In the genomic region with DNA sequence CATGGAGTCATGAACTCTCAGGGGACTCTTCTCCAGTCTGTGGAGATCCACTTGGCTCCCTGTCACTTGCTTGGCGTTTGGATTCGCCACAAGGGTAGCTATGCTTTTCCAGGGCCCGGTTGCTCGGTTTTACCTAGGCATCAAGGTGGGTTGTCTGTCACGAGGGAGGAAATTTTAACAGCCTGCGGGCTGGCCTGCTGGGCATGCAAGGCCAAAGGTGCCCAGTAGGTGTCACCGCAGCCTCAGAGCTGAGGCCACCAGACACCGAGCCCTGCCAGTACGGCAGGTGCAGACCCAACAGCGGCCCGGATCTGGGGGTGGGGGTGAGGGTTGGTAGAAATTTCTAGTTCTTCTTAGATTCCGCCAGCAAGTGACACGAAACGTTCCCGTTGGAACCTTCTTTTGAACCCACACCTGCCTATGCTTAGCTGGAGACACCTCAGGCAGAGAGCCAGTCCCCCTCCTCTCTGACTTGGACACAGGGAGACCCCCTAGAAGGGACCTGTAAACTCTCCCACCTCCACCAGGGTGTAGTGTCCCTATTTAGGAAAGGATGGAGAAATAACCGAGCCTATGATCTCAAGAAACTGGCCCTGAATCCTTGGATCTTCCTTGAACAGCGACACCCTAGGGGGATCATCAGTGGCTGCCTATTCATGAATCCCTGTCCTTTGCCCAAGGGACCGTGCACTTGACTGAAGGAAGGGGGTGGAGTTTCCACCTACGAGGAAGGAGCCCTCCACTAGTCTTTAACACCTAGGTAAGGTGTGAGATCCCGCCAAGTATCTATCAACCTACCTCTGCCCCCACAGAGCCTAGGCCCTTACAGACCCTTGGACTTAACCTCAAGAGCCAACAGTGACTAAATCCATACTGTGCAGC, we compare ENCODE assay signal across 8 mouse cellular contexts. TPM values are rescaled to one million over a fixed set of nuclear protein-coding genes. Genes with fewer than 3 reads are reported as not detected.
DNase-seq lines count a peak whose midpoint lies in the region; ATAC-seq and TF ChIP-seq lines count a peak whose summit lies in the region.

No protein-coding gene starts in this region.

- H3K9me3 ChIP-seq in midbrain, postnatal 0 days (ENCODE audit: low read length) = no peaks in the 10 kb centered on the region

- peak overlapping the region; percentile 37 for H3K4me2 ChIP-seq in midbrain, postnatal 0 days (ENCODE audit: low read depth, low read length, poor library complexity, severe bottlenecking)

- no peaks in the 10 kb centered on the region for H3K36me3 ChIP-seq in liver, adult 2 months (ENCODE audit: control insufficient read depth, insufficient read depth, low read length)
- no peaks in the 10 kb centered on the region for H3K36me3 ChIP-seq in midbrain, postnatal 0 days (ENCODE audit: insufficient read depth, low read length)

- TF ChIP-seq CTCF in liver, adult 2 months (IDR thresholded peaks at IDR 0.05; ENCODE audit: low read depth, low read length) = peak; percentile 97
- TF ChIP-seq CTCF in midbrain, postnatal 0 days (IDR thresholded peaks at IDR 0.05) = peak; percentile 84

- peak overlapping the region; percentile 68 for H3K4me3 ChIP-seq in liver, adult 2 months (ENCODE audit: insufficient read depth, low read depth, low read length)
- peak overlapping the region; percentile 27; the same call in 1 of the 2 replicates for H3K4me3 ChIP-seq in midbrain, postnatal 0 days (ENCODE audit: low read depth, low read length)

- WGBS in liver, adult 2 months = 2% methylated on average over 20 of the region's 20 CpGs
- WGBS in midbrain, postnatal 0 days = 5% methylated on average over 20 of the region's 20 CpGs

- ATAC-seq in midbrain, postnatal 0 days (ENCODE audit: low FRiP score) = peak; percentile 53; the same call in 1 of the 2 replicates

- H3K4me1 ChIP-seq in liver, adult 2 months (ENCODE audit: control insufficient read depth, insufficient read depth, low read length) = peaks cover 12% of the 10 kb centered on the region
- peaks cover 19% of the 10 kb centered on the region; the same call in 1 of the 2 replicates for H3K4me1 ChIP-seq in midbrain, postnatal 0 days (ENCODE audit: insufficient read depth, low read length)

- H3K27me3 ChIP-seq in liver, adult 2 months (ENCODE audit: control insufficient read depth, insufficient read depth, low read length) = peaks cover 2% of the 10 kb centered on the region; the same call in 1 of the 2 replicates
- peaks cover 74% of the 10 kb centered on the region for H3K27me3 ChIP-seq in midbrain, postnatal 0 days (ENCODE audit: insufficient read depth, low read length)

- H3K9ac ChIP-seq in liver, adult 2 months (ENCODE audit: low read depth, low read length) = peak overlapping the region; percentile 80
- no peak overlapping the region for H3K9ac ChIP-seq in midbrain, postnatal 0 days (replicated peaks; ENCODE audit: low read length, poor library complexity, severe bottlenecking)

- H3K79me2 ChIP-seq in liver, adult 2 months (ENCODE audit: control insufficient read depth, insufficient read depth, low read length) = no peaks in the 10 kb centered on the region

- H3K27ac ChIP-seq in liver, adult 2 months (replicated peaks; ENCODE audit: insufficient read depth, low read depth, low read length) = peak overlapping the region; percentile 79
- no peak overlapping the region for H3K27ac ChIP-seq in midbrain, postnatal 0 days (ENCODE audit: low read depth, low read length)

- DNase-seq in 3T3-L1 (ENCODE audit: low read depth, low spot score) (peak; percentile 48), adipocyte (ENCODE audit: low spot score) (peak; percentile 46)
- DNase-seq in embryo, embryonic 11 days = peak; percentile 74
- peak; percentile 32 to 57 for DNase-seq in heart, adult 9 months (ENCODE audit: low spot score in 2 of 2)
- peak; percentile 61 to 83 for DNase-seq in kidney, adult 8-10 months
- DNase-seq in liver, adult 2 months (ENCODE audit: extremely low read depth, low read depth, low spot score) = peak; percentile 41
- DNase-seq in midbrain, postnatal 0 days (ENCODE audit: low spot score) = peak; percentile 57
- DNase-seq in thymus, postnatal 0 days (ENCODE audit: low spot score) = peak; percentile 43

- no peak for TF ChIP-seq POLR2A in liver, adult 2 months (IDR thresholded peaks at IDR 0.05; ENCODE audit: extremely low read depth, insufficient read depth, low read length)

RNA-seq across cellular contexts. Expression of gene Ihh, which starts 2.4 kb away (rescaled TPM):
- 0.55 and 0.87 TPM in 2 replicates for total RNA-seq in liver, adult 2 months (2014; rRNA removed)
- 1.4 and 3.5 TPM in 2 replicates for polyA plus RNA-seq in liver, adult 2 months (2012; rRNA removed)
- total RNA-seq in midbrain, postnatal 0 days (2014; rRNA removed) = 0.16 and 1.2 TPM in 2 replicates
- polyA plus RNA-seq in midbrain, postnatal 0 days (2015; fragmentation: Nextera tagmentation; extraction: Ambion mirVana) = 0.21 TPM in 2 replicates
- 0.21 and 0.22 TPM in 2 replicates for polyA plus RNA-seq in thymus, postnatal 0 days (2015; fragmentation: Nextera tagmentation; extraction: Ambion mirVana)

RNA-seq across cellular contexts. Expression of gene Cfap65, which starts 13.6 kb away (rescaled TPM):
- not detected in 2 replicates for total RNA-seq in liver, adult 2 months (2014; rRNA removed)
- not detected in 2 replicates for polyA plus RNA-seq in liver, adult 2 months (2012; rRNA removed)
- 4.0 and 4.1 TPM in 2 replicates for total RNA-seq in midbrain, postnatal 0 days (2014; rRNA removed)
- 0.94 and 1.5 TPM in 2 replicates for polyA plus RNA-seq in midbrain, postnatal 0 days (2015; fragmentation: Nextera tagmentation; extraction: Ambion mirVana)
- 0.04 and 0.08 TPM in 2 replicates for polyA plus RNA-seq in thymus, postnatal 0 days (2015; fragmentation: Nextera tagmentation; extraction: Ambion mirVana)

RNA-seq across cellular contexts. Expression of gene Cryba2, which starts 56.1 kb away (rescaled TPM):
- total RNA-seq in liver, adult 2 months (2014; rRNA removed) = not detected in 2 replicates
- polyA plus RNA-seq in liver, adult 2 months (2012; rRNA removed) = not detected in 2 replicates
- not detected in 2 replicates for total RNA-seq in midbrain, postnatal 0 days (2014; rRNA removed)
- 0.49 and 0.80 TPM in 2 replicates for polyA plus RNA-seq in midbrain, postnatal 0 days (2015; fragmentation: Nextera tagmentation; extraction: Ambion mirVana)
- 0.37 and 1.1 TPM in 2 replicates for polyA plus RNA-seq in thymus, postnatal 0 days (2015; fragmentation: Nextera tagmentation; extraction: Ambion mirVana)
